Mouse (Mus musculus): ENCODE measurements at regions not wholly inside any gene's neighbourhood (a gene's known extent, or its start where the extent isn't known, plus 50 kb on each side); places are given as distances from the start of the nearest gene placed in this dataset.

GRCm38 (mm10) chr5:64602996-64603755, 200.0 kb upstream of the Klf3 start:
- no peak for ATAC-seq
- Histone ChIP-seq H3K27me3 (ENCODE audit: insufficient read depth, low read length) (no peaks in the 10 kb centered on the region), H3K36me3 (ENCODE audit: insufficient read depth) (no peaks in the 10 kb centered on the region), H3K9ac (no peak overlapping the region), H3K4me2 (ENCODE audit: low read depth) (no peak overlapping the region), H3K4me1 (ENCODE audit: insufficient read depth) (0 out of 2 replicates have a peak, but pooled peaks cover 2% of the 10 kb centered on the region), H3K27ac (ENCODE audit: low read depth, low read length) (no peak overlapping the region), H3K9me3 (ENCODE audit: low read length) (no peaks in the 10 kb centered on the region), H3K4me3 (ENCODE audit: low read depth, low read length) (no peak overlapping the region)
- 87% methylated on average over 11 of the region's 11 CpGs for WGBS
- TF ChIP-seq CTCF (IDR thresholded peaks at IDR 0.05; ENCODE audit: low read depth) = no peak
- DNase-seq = no peak

- Histone ChIP-seq H3K4me1 (ENCODE audit: insufficient read depth) (0 out of 2 replicates have a peak, but pooled peaks cover under 1% of the 10 kb centered on the region), H3K4me3 (ENCODE audit: low read depth, low read length) (no peak overlapping the region), H3K36me3 (ENCODE audit: insufficient read depth) (no peaks in the 10 kb centered on the region), H3K27me3 (ENCODE audit: insufficient read depth, low read length) (no peaks in the 10 kb centered on the region), H3K27ac (ENCODE audit: low read depth, low read length) (no peak overlapping the region), H3K9me3 (ENCODE audit: low read length) (0 out of 2 replicates have a peak, but pooled peaks cover 4% of the 10 kb centered on the region), H3K4me2 (ENCODE audit: low read depth) (no peak overlapping the region), H3K9ac (no peak overlapping the region)
- DNase-seq (no peak), ATAC-seq (no peak)
- TF ChIP-seq CTCF (IDR thresholded peaks at IDR 0.05; ENCODE audit: low read depth) = no peak
These were observed 198.0 kb upstream of the Klf3 start for GRCm38 (mm10) chr5:64605171-64605570.

GRCm38 (mm10) chr5:64605991-64606390, 197.2 kb upstream of the Klf3 start:
- H3K9me3 ChIP-seq (ENCODE audit: low read length) = 0 out of 2 replicates have a peak, but pooled peaks cover 4% of the 10 kb centered on the region
- no peak for TF ChIP-seq CTCF (IDR thresholded peaks at IDR 0.05; ENCODE audit: low read depth)
- H3K4me2 ChIP-seq (ENCODE audit: low read depth) = no peak overlapping the region
- no peak overlapping the region for H3K4me3 ChIP-seq (ENCODE audit: low read depth, low read length)
- 75% methylated on average over 5 of the region's 5 CpGs for WGBS
- H3K27me3 ChIP-seq (ENCODE audit: insufficient read depth, low read length) = no peaks in the 10 kb centered on the region
- H3K36me3 ChIP-seq (ENCODE audit: insufficient read depth) = no peaks in the 10 kb centered on the region
- no peaks in the 10 kb centered on the region for H3K4me1 ChIP-seq (ENCODE audit: insufficient read depth)
- H3K27ac ChIP-seq (ENCODE audit: low read depth, low read length) = no peak overlapping the region
- H3K9ac ChIP-seq = no peak overlapping the region
- no peak for DNase-seq
- no peak for ATAC-seq

- TF ChIP-seq CTCF (IDR thresholded peaks at IDR 0.05; ENCODE audit: low read depth) = no peak
- no peak overlapping the region for H3K27ac ChIP-seq (ENCODE audit: low read depth, low read length)
- DNase-seq = no peak
- no peaks in the 10 kb centered on the region for H3K27me3 ChIP-seq (ENCODE audit: insufficient read depth, low read length)
- no peak overlapping the region for H3K4me2 ChIP-seq (ENCODE audit: low read depth)
- H3K36me3 ChIP-seq (ENCODE audit: insufficient read depth) = no peaks in the 10 kb centered on the region
- no peak for ATAC-seq
- no peak overlapping the region for H3K9ac ChIP-seq
- WGBS = 87% methylated on average over 3 of the region's 3 CpGs
- H3K4me1 ChIP-seq (ENCODE audit: insufficient read depth) = no peaks in the 10 kb centered on the region
- 0 out of 2 replicates have a peak, but pooled peaks cover 4% of the 10 kb centered on the region for H3K9me3 ChIP-seq (ENCODE audit: low read length)
- H3K4me3 ChIP-seq (ENCODE audit: low read depth, low read length) = no peak overlapping the region
These were observed 193.7 kb upstream of the Klf3 start for GRCm38 (mm10) chr5:64609378-64610087.

GRCm38 (mm10) chr5:64610146-64610545, 193.0 kb upstream of the Klf3 start:
- Histone ChIP-seq H3K9me3 (ENCODE audit: low read length) (0 out of 2 replicates have a peak, but pooled peaks cover 4% of the 10 kb centered on the region), H3K4me1 (ENCODE audit: insufficient read depth) (no peaks in the 10 kb centered on the region), H3K27me3 (ENCODE audit: insufficient read depth, low read length) (no peaks in the 10 kb centered on the region), H3K9ac (no peak overlapping the region), H3K27ac (ENCODE audit: low read depth, low read length) (no peak overlapping the region), H3K4me3 (ENCODE audit: low read depth, low read length) (no peak overlapping the region), H3K4me2 (ENCODE audit: low read depth) (no peak overlapping the region), H3K36me3 (ENCODE audit: insufficient read depth) (no peaks in the 10 kb centered on the region)
- DNase-seq (no peak), ATAC-seq (no peak)
- WGBS = 17% methylated on average over 3 of the region's 3 CpGs
- TF ChIP-seq CTCF (IDR thresholded peaks at IDR 0.05; ENCODE audit: low read depth) = no peak

GRCm38 (mm10) chr5:64610562-64611405, 192.4 kb upstream of the Klf3 start:
- H3K27ac ChIP-seq (ENCODE audit: low read depth, low read length) = no peak overlapping the region
- no peaks in the 10 kb centered on the region for H3K4me1 ChIP-seq (ENCODE audit: insufficient read depth)
- DNase-seq = no peak
- H3K36me3 ChIP-seq (ENCODE audit: insufficient read depth) = no peaks in the 10 kb centered on the region
- no peak for TF ChIP-seq CTCF (IDR thresholded peaks at IDR 0.05; ENCODE audit: low read depth)
- no peak overlapping the region for H3K4me3 ChIP-seq (ENCODE audit: low read depth, low read length)
- H3K9me3 ChIP-seq (ENCODE audit: low read length) = 0 out of 2 replicates have a peak, but pooled peaks cover 4% of the 10 kb centered on the region
- H3K4me2 ChIP-seq (ENCODE audit: low read depth) = no peak overlapping the region
- no peaks in the 10 kb centered on the region for H3K27me3 ChIP-seq (ENCODE audit: insufficient read depth, low read length)
- WGBS = 12% methylated on average over 13 of the region's 13 CpGs
- no peak overlapping the region for H3K9ac ChIP-seq
- no peak for ATAC-seq

Data from forebrain, postnatal 0 days (tissue).